Mouse (Mus musculus): ENCODE results near the gene Gmeb1. TPM values are rescaled to one million over a fixed set of nuclear protein-coding genes. Genes with fewer than 3 reads are reported as not detected.

Gmeb1 gene
- total and polyA plus RNA-seq, 3 experiments: 7.9 to 19.3 (median 9.0) TPM

DNA sequence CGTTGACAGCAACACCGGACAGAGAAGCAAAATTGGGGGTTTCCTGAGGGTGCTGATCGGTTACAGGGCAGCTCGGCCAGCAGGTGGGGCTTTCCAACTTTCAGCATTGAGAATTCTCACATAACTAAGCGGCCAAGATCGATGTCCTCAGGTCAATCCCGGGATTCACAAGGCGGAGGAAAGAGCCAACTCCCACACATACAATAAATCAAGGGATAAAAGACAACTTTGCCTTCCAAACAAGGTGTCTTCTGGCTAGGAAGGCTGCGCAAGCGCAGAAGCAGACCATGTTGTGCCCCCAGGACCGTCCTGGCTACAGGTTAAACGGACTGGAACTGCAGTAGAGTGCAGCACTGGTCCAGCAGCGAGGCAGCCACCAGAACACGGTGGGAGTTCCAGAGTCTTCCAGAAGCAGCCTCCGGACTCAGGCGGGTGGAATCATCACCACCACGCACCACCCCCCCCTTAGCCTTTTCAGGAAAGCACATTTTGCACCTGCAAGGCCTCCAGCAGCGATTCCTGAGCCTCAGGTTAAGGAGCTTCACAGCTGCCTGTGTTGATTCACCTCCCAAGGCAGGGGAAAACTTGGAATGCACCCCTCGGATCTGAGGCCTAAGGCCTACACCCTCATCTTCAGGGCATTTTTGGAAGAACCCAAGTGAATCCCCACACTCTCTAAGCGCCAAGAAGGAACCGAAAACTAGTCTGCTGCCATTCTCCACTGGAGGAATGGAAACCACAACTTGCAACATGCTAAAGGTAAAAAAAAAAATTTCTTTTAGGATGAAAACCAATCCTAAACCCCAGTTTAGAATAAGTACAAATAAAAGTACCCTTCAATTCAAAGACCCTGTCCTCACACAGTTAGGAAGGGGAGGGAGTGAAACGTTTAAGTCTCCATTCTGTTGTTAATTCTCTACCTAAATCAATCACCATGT lies 79.4 kb downstream of the Gmeb1 start:
- no peaks in the 10 kb centered on the region for H3K27me3 ChIP-seq (replicated peaks)
- H3K4me2 ChIP-seq (ENCODE audit: insufficient read depth, low read depth, poor library complexity, severe bottlenecking): peak overlapping the region; percentile 73
- dilution Hi-C loops (cut with MboI; ENCODE audit: extremely low pct_ligation_motif_present, extremely low pct_unique_long_range_greater_than_20kb, low sequenced_read_pairs): no loop called here
- H3K79me2 ChIP-seq (replicated peaks; ENCODE audit: control insufficient read depth, extremely low read depth, insufficient read depth, poor library complexity, severe bottlenecking): peaks cover 20% of the 10 kb centered on the region
- in situ Hi-C loops (cut with MboI; ENCODE audit: low pct_ligation_motif_present, low pct_unique_long_range_greater_than_20kb, low sequenced_read_pairs): loop anchor here (5.0 to 25.0 kb wide), 2 partner anchors 85 to 230 kb away; partner anchors contain the start of gene Phactr4
- H3K4me1 ChIP-seq (ENCODE audit: control insufficient read depth in 1 of 2, insufficient read depth in 2 of 2): peaks cover 10 to 77% of the 10 kb centered on the region in 2 experiments
- no peak overlapping the region for H3K4me3 ChIP-seq (replicated peaks in 1 of 3; ENCODE audit: low read depth in 2 of 3, low read length in 2 of 3, poor library complexity in 1 of 3)
- H3K9me3 ChIP-seq (replicated peaks; ENCODE audit: low read length): no peaks in the 10 kb centered on the region
- peak overlapping the region; percentile 42 for H3K9ac ChIP-seq (ENCODE audit: insufficient read depth, low read depth)
- TF ChIP-seq RCOR1 (conservative IDR thresholded peaks at IDR 0.05; ENCODE audit: low read depth, low read length): peak; percentile 55; the same call in 1 of the 2 replicates
- TF ChIP-seq MAZ (IDR thresholded peaks at IDR 0.05; ENCODE audit: low read depth, low read length): no peak
- 0 out of 2 replicates have a peak, but pooled peaks have one; percentile 56 for TF ChIP-seq SIN3A (IDR thresholded peaks at IDR 0.05; ENCODE audit: low read length)
- peak; percentile 71 for TF ChIP-seq IRF4 (IDR thresholded peaks at IDR 0.05; ENCODE audit: low read depth, low read length)
- peak; percentile 59 for TF ChIP-seq SMC3 (IDR thresholded peaks at IDR 0.05; ENCODE audit: low read depth, low read length)
- peak in 1 of 2 experiments; percentile 68; a peak in 2 of 4 replicates for TF ChIP-seq CTCF (conservative IDR thresholded peaks at IDR 0.05 in 1 of 2, IDR thresholded peaks at IDR 0.05 in 1 of 2; ENCODE audit: low read depth in 2 of 2, low read length in 2 of 2)
- peak; percentile 65 for TF ChIP-seq NRF1 (IDR thresholded peaks at IDR 0.05; ENCODE audit: low read depth, low read length)
- TF ChIP-seq RAD21 (IDR thresholded peaks at IDR 0.05; ENCODE audit: low read depth, low read length): peak; percentile 27
- TF ChIP-seq EP300 (IDR thresholded peaks at IDR 0.05; ENCODE audit: low read length): peak; percentile 83
- TF ChIP-seq BHLHE40 (IDR thresholded peaks at IDR 0.05; ENCODE audit: low read depth, low read length): peak; percentile 46; the same call in 1 of the 2 replicates
- peak; percentile 86 for TF ChIP-seq ZNF384 (IDR thresholded peaks at IDR 0.05; ENCODE audit: low read depth, low read length)
- TF ChIP-seq CHD2 (IDR thresholded peaks at IDR 0.05; ENCODE audit: low read length): peak; percentile 26
- TF ChIP-seq MYC (IDR thresholded peaks at IDR 0.05; ENCODE audit: low read depth, low read length): 0 out of 2 replicates have a peak, but pooled peaks have one; percentile 9
- TF ChIP-seq UBTF (IDR thresholded peaks at IDR 0.05; ENCODE audit: low read depth, low read length): no peak
- TF ChIP-seq JUN (IDR thresholded peaks at IDR 0.05; ENCODE audit: insufficient read depth, low read depth, low read length): no peak
- peak overlapping the region; percentile 78 for H3K27ac ChIP-seq (ENCODE audit: insufficient read depth, low read depth)
- H3K36me3 ChIP-seq (replicated peaks in 1 of 2; ENCODE audit: control insufficient read depth in 1 of 2, insufficient read depth in 1 of 2, low read length in 1 of 2): peaks cover 12 to 39% of the 10 kb centered on the region in 2 experiments
- peak; percentile 47 for DNase-seq (ENCODE audit: extremely low read depth)

DNA sequence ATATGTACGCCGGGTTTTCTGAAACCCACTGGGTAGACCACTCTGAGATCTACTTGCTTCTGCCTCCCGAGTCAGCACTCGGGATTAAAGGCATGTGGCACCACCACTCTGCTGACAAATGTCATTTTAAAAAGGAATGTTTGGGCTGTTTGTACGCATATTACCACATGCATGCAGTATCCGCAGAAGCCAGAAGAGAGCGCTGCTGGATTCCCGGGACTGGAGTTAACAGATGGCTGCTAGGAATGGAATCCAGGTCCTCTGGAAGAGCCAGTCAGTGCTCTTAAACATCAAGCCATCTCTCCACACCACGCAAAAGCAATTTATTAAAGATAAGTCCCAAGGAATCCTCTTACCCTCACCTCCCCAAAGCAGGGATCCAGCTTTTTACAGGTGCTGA lies 80.7 kb downstream of the Gmeb1 start:
- no peak for DNase-seq (ENCODE audit: extremely low read depth)
- no peak overlapping the region for H3K4me2 ChIP-seq (ENCODE audit: insufficient read depth, low read depth, poor library complexity, severe bottlenecking)
- no peak overlapping the region for H3K4me3 ChIP-seq (replicated peaks in 1 of 3; ENCODE audit: low read depth in 2 of 3, low read length in 2 of 3, poor library complexity in 1 of 3)
- in situ Hi-C loops (cut with MboI; ENCODE audit: low pct_ligation_motif_present, low pct_unique_long_range_greater_than_20kb, low sequenced_read_pairs) (loop anchor here (5.0 to 25.0 kb wide), 2 partner anchors 87 to 232 kb away; partner anchors contain the start of gene Phactr4), dilution Hi-C loops (cut with MboI; ENCODE audit: extremely low pct_ligation_motif_present, extremely low pct_unique_long_range_greater_than_20kb, low sequenced_read_pairs) (no loop called here)
- H3K27me3 ChIP-seq (replicated peaks): peaks cover 1% of the 10 kb centered on the region
- peaks cover 10 to 71% of the 10 kb centered on the region in 2 experiments for H3K4me1 ChIP-seq (ENCODE audit: control insufficient read depth in 1 of 2, insufficient read depth in 2 of 2)
- H3K36me3 ChIP-seq (replicated peaks in 1 of 2; ENCODE audit: control insufficient read depth in 1 of 2, insufficient read depth in 1 of 2, low read length in 1 of 2): peaks cover 9 to 36% of the 10 kb centered on the region in 2 experiments
- H3K9me3 ChIP-seq (replicated peaks; ENCODE audit: low read length): no peaks in the 10 kb centered on the region
- no peak overlapping the region for H3K9ac ChIP-seq (ENCODE audit: insufficient read depth, low read depth)
- peaks cover 14% of the 10 kb centered on the region; the same call in 1 of the 2 replicates for H3K79me2 ChIP-seq (replicated peaks; ENCODE audit: control insufficient read depth, extremely low read depth, insufficient read depth, poor library complexity, severe bottlenecking)
- peak; percentile 11 for TF ChIP-seq RAD21 (IDR thresholded peaks at IDR 0.05; ENCODE audit: low read depth, low read length)
- no peak for TF ChIP-seq RCOR1 (conservative IDR thresholded peaks at IDR 0.05; ENCODE audit: low read depth, low read length)
- TF ChIP-seq KAT2A (IDR thresholded peaks at IDR 0.05; ENCODE audit: insufficient replicate concordance, low read length): no peak
- no peak for TF ChIP-seq NELFE (IDR thresholded peaks at IDR 0.05; ENCODE audit: low read depth, low read length)
- TF ChIP-seq CTCF (conservative IDR thresholded peaks at IDR 0.05 in 1 of 2, IDR thresholded peaks at IDR 0.05 in 1 of 2; ENCODE audit: low read depth in 2 of 2, low read length in 2 of 2): peak in 1 of 2 experiments; percentile 35; a peak in 2 of 4 replicates
- no peak for TF ChIP-seq ELF1 (IDR thresholded peaks at IDR 0.05; ENCODE audit: low read depth, low read length)
- no peak overlapping the region for H3K27ac ChIP-seq (ENCODE audit: insufficient read depth, low read depth)

All from CH12.LX (cell line).